Mouse (Mus musculus): ENCODE measurements around the gene Afap1l2.

- TF ChIP-seq EP300 (IDR thresholded peaks at IDR 0.05; ENCODE audit: low read depth) (no peak), CTCF (IDR thresholded peaks at IDR 0.05; ENCODE audit: low read depth) (no peak)
These were observed 59.9 kb downstream of the Afap1l2 start for GRCm38 (mm10) chr19:56947971-56948610.

Data from heart, postnatal 0 days (tissue).